Mouse (Mus musculus) brain, embryonic 14.5 days (tissue): ENCODE results near the gene Dusp8. TPM values are rescaled to one million over a fixed set of nuclear protein-coding genes. Genes with fewer than 3 reads are reported as not detected.

ENCODE experiments used
- DNase-seq: peaks from one replicate; pipeline ENCODE4 v3.0.0-alpha.2; 2011; ENCODE audit warnings: low read depth
- CTCF ChIP-seq: fragments of 200-500 bp; IDR thresholded peaks from 2 replicates; pipeline ENCODE4 v1.5.1; 2012; ENCODE audit warnings: inconsistent platforms, mild to moderate bottlenecking, moderate library complexity, borderline replicate concordance; ENCODE audit not compliant: insufficient read depth, insufficient read length; ENCODE audit errors: extremely low read depth
- POLR2A ChIP-seq: fragments of 200-500 bp; IDR thresholded peaks from 2 replicates; pipeline ENCODE4 v1.6.1; 2012; ENCODE audit warnings: mild to moderate bottlenecking, inconsistent platforms, borderline replicate concordance; ENCODE audit not compliant: poor library complexity, insufficient read depth, insufficient read length, severe bottlenecking; ENCODE audit errors: extremely low read depth
- polyA plus RNA-seq: library from polyadenylated mRNA; depleted of rRNA; stranded (reverse); fragments of >200 nt; gene quantifications from 2 replicates; pipeline ENCODE4 v1.2.3, GENCODE M21; 2012; rRNA removed

Dusp8 gene
- polyA plus RNA-seq, 1 experiment, result 145 TPM

DNA sequence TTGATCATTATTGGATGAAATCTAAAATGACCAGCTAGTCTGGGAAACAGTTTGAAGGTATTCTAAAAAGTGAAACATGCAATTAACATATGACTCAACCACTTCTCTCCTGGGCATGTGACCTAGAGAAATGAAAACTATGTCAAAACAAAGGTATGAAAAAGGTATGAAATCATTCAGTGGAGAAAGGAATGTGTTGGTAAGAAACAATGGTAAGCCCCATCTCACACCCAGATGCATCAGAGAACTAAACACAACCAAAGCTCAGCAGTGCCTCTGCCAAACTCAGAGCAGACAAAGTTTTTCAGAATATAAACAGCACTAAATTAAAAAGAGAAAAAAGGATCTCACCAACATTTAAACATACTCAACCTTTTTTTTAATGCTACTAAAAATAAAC, 65.6 kb downstream of the Dusp8 start:
- DNase-seq, result no peak

More for the DNA sequence above, 65.6 kb downstream of the Dusp8 start:
- TF ChIP-seq CTCF (no peak), POLR2A (no peak)

Other genes starting within 250 kb of the Dusp8 start
- 86.3 and 87.4 TPM in 2 replicates for gene Tollip, start 177.3 kb downstream of the Dusp8 start, polyA plus RNA-seq
- 179 and 184 TPM in 2 replicates for gene Brsk2, start 146.1 kb downstream of the Dusp8 start, polyA plus RNA-seq
- 39.4 and 46.5 TPM in 2 replicates for gene Mob2, start 34.8 kb downstream of the Dusp8 start, polyA plus RNA-seq
- not detected in 2 replicates for gene Gm45618, start 24.9 kb upstream of the Dusp8 start, polyA plus RNA-seq
- gene Gm39115, start 40.2 kb upstream of the Dusp8 start, polyA plus RNA-seq, result not detected in 2 replicates
- 0.06 TPM in 1 of 2 replicates, not detected in the other for gene Gm45337, start 48.8 kb upstream of the Dusp8 start, polyA plus RNA-seq
- gene Gm29735, start 61.3 kb upstream of the Dusp8 start, polyA plus RNA-seq, result not detected in 2 replicates
- gene Gm4553, start 69.9 kb upstream of the Dusp8 start, polyA plus RNA-seq, result not detected in 2 replicates
- gene Krtap5-2, start 80.2 kb upstream of the Dusp8 start, polyA plus RNA-seq, result not detected in 2 replicates
- not detected in 2 replicates for gene Gm10153, start 94.5 kb upstream of the Dusp8 start, polyA plus RNA-seq
- gene Krtap5-3, start 105.5 kb upstream of the Dusp8 start, polyA plus RNA-seq, result not detected in 2 replicates
- not detected in 2 replicates for gene Gm7579, start 116.0 kb upstream of the Dusp8 start, polyA plus RNA-seq
- not detected in 2 replicates for gene Krtap5-5, start 134.1 kb upstream of the Dusp8 start, polyA plus RNA-seq
- not detected in 2 replicates for gene Gm40460, start 145.2 kb upstream of the Dusp8 start, polyA plus RNA-seq
- not detected in 2 replicates for gene Gm2431, start 162.5 kb upstream of the Dusp8 start, polyA plus RNA-seq
- not detected in 2 replicates for gene Gm4559, start 178.5 kb upstream of the Dusp8 start, polyA plus RNA-seq
- not detected in 2 replicates for gene Krtap5-1, start 201.3 kb upstream of the Dusp8 start, polyA plus RNA-seq
- not detected in 2 replicates for gene Krtap5-4, start 207.7 kb upstream of the Dusp8 start, polyA plus RNA-seq